17 mouse cellular contexts compared by ENCODE assay signal in the genomic region with DNA sequence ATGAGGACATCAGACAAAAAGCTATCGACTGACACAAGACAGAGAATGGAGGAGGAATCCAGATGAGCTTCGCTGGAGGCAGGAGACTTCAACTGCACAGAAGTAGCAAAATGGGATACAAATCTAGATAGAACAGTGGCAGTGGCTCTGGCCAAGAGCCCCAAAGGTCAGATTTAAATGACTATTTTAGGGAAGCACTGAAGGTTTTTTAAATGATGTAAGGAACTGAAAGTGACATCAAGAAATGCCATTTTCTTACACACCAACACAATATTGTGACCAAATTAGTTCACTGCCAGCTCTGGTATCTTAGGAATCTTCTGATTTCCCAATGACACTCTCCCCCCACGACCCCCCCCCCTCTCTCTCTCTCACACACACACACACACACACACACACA.
"Had no signal": no experiment of that assay in that cellular context is flagged by ENCODE, and none has a peak within 500 bp of the region (broad histone marks: within the 10 kb centered on the region; RNA-seq: fewer than 3 reads in every experiment).

No protein-coding gene starts in this region.

- H3K27ac ChIP-seq: intestine, embryonic 15.5 days; kidney, embryonic 15.5 days; liver, embryonic 13.5 days; midbrain, embryonic 12.5 days; midbrain, embryonic 15.5 days; neural tube, embryonic 13.5 days had no signal

- H3K4me1 ChIP-seq: intestine, embryonic 15.5 days; kidney, embryonic 15.5 days; liver, embryonic 13.5 days; midbrain, embryonic 12.5 days; midbrain, embryonic 15.5 days; neural tube, embryonic 13.5 days had no signal

- DNase-seq: kidney, adult 11 months; kidney, adult 8-10 months; kidney, postnatal 10 days; kidney, postnatal 4 days; liver, embryonic 13.5 days; lung, adult 2 months; retina, postnatal 1 day; right cerebral cortex, postnatal 25 days; spleen, adult 18-20 months; thymus, adult 18-20 months; thymus, postnatal 14 days had no signal

- H3K27me3 ChIP-seq: intestine, embryonic 15.5 days; kidney, embryonic 15.5 days; liver, embryonic 13.5 days; midbrain, embryonic 12.5 days; midbrain, embryonic 15.5 days; neural tube, embryonic 13.5 days had no signal

- H3K4me3 ChIP-seq: intestine, embryonic 15.5 days; kidney, embryonic 15.5 days; liver, embryonic 13.5 days; midbrain, embryonic 12.5 days; midbrain, embryonic 15.5 days; myocyte; neural tube, embryonic 13.5 days had no signal

- ATAC-seq: intestine, embryonic 15.5 days; midbrain, embryonic 15.5 days had no signal
